Mouse (Mus musculus) megakaryocyte, embryonic 14.5 days (primary cell): ENCODE results near the gene Sult5a1.

Experiments
- FLI1 ChIP-seq: IDR thresholded peaks from 2 replicates; pipeline ENCODE4 v1.6.1; 2012; ENCODE audit warnings: low read length, inconsistent platforms, mixed read lengths
- GATA1 ChIP-seq: IDR thresholded peaks from 3 replicates; pipeline ENCODE4 v1.6.1; 2012; ENCODE audit warnings: mixed read lengths, low read length, inconsistent platforms, borderline replicate concordance

DNA sequence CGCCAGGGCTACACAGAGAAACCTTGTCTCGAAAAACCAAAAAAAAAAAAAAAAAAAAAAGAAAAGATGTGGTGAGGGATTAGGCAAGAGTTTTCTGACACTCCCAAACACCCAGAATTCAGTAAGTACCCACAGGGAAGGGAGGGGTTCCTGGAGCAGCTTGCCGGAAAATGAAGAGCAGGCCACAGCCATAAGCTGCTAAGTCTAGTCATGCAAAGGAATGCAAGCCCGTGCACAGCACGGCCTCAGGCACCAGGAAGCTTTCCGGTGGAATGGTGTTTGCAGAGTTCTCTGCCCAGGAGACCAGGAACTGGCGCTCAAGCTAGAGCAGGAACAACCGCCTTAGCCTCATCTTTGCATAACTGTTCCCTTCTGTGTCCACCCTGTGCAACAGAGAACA lies 57.8 kb downstream of the Sult5a1 start:
- TF ChIP-seq GATA1 (no peak), FLI1 (no peak)
